Mouse (Mus musculus) stomach, postnatal 0 days (tissue): ENCODE measurements around the gene Cmtm2a.

Experiments used
- CTCF ChIP-seq: IDR thresholded peaks from 2 replicates; pipeline ENCODE4 v1.5.1; 2016; ENCODE audit warnings: antibody characterized with exemption, low read depth, mild to moderate bottlenecking, moderate library complexity
- EP300 ChIP-seq: optimal IDR thresholded peaks from 2 replicates; pipeline ENCODE3; 2016; ENCODE audit warnings: antibody characterized with exemption

DNA sequence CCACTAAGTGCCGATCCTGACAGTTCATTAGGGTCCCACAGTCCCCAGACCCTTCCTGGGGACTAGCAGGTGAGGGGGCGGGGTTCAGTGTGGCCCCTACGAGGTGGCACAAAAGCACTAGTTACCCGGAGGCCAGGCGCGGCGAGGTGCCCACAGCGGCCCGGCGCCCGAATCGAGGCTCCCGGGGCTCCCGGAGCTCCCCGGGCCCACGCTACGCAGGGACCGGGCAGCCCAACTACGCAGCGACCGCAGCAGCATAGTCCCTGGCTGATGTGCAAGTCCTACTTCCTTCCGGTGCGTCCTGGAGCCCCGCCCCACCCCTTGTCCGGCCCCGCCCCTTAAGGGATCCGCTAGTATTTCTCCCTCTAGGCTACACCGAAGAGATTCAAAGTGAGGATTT lies 44.7 kb downstream of the Cmtm2a start, which contains the start of gene Tk2:
- TF ChIP-seq CTCF (no peak), EP300 (no peak)
